Mouse (Mus musculus) heart, embryonic 14.5 days (tissue): ENCODE measurements around the gene Ank3. TPM values are rescaled to one million over a fixed set of nuclear protein-coding genes. Genes with fewer than 3 reads are reported as not detected.

Experiments used
- ATAC-seq: fragments of 200-750 bp; cut with Nextera tagmentation; 2 replicates; pipeline ENCODE4 v1.8.0; 2017; ENCODE audit warnings: low read depth, moderate TSS enrichment; ENCODE audit not compliant: insufficient number of reproducible peaks, insufficient read depth, low FRiP score
- H3K27ac ChIP-seq, 2 experiments: fragments of 200-500 bp in 1 of 2; fragments of 300-500 bp in 1 of 2; sonication (generic) in 1 of 2; replicated peaks in 1 of 2; 2 replicates each; pipeline ENCODE4 v1.5.1; 2012 to 2014; ENCODE audit warnings: low read depth in 2 of 2, low read length in 2 of 2, control low read depth in 1 of 2, mild to moderate bottlenecking in 1 of 2, mixed read lengths in 1 of 2; ENCODE audit not compliant: control insufficient read depth in 1 of 2, insufficient read depth in 1 of 2
- H3K27me3 ChIP-seq: fragments of 300-500 bp; sonication (generic); 2 replicates; pipeline ENCODE4 v1.6.1; 2014; ENCODE audit warnings: mild to moderate bottlenecking, low read length, control low read depth; ENCODE audit not compliant: control insufficient read depth, insufficient read depth
- H3K36me3 ChIP-seq: fragments of 300-500 bp; sonication (generic); 2 replicates; pipeline ENCODE4 v1.6.1; 2014; ENCODE audit warnings: mild to moderate bottlenecking, control low read depth, low read length, mixed read lengths; ENCODE audit not compliant: control insufficient read depth, insufficient read depth
- H3K4me1 ChIP-seq, 2 experiments: fragments of 200-500 bp in 1 of 2; fragments of 300-500 bp in 1 of 2; sonication (generic) in 1 of 2; 2 replicates each; pipeline ENCODE4 v1.6.1; 2012 to 2014; ENCODE audit warnings: low read length in 2 of 2, control low read depth in 1 of 2, mixed read lengths in 1 of 2; ENCODE audit not compliant: control insufficient read depth in 2 of 2, insufficient read depth in 2 of 2
- H3K4me2 ChIP-seq: fragments of 300-500 bp; sonication (generic); 2 replicates; pipeline ENCODE4 v1.6.1; 2014; ENCODE audit warnings: mild to moderate bottlenecking, low read length
- H3K4me3 ChIP-seq, 2 experiments: fragments of 200-500 bp in 1 of 2; fragments of 300-500 bp in 1 of 2; sonication (generic) in 1 of 2; 2 replicates each; pipeline ENCODE4 v1.5.1; 2012 to 2014; ENCODE audit warnings: low read length in 2 of 2, mild to moderate bottlenecking in 2 of 2, control low read depth in 1 of 2, low read depth in 1 of 2, moderate library complexity in 1 of 2; ENCODE audit not compliant: control insufficient read depth in 1 of 2, insufficient read depth in 1 of 2
- H3K9ac ChIP-seq: fragments of 300-500 bp; sonication (generic); 2 replicates; pipeline ENCODE4 v1.6.1; 2014; ENCODE audit warnings: mild to moderate bottlenecking, low read length
- H3K9me3 ChIP-seq: fragments of 300-500 bp; sonication (generic); 2 replicates; pipeline ENCODE4 v1.6.1; 2016; ENCODE audit warnings: low read length, control low read depth; ENCODE audit not compliant: control insufficient read depth
- WGBS: fragments of 180-500 bp; shearing (Covaris S2); extraction: QIAGEN DNeasy Blood & Tissue Kit; methylation state at CpG from one replicate; pipeline ENCODE4 v1.1.7; 2014; 5-methylcytosine and 5-hydroxymethylcytosine counted together
- polyA plus RNA-seq: library from polyadenylated mRNA; unstranded; fragments of >200 nt; fragmentation: Nextera tagmentation; extraction: Ambion mirVana; gene quantifications from 2 replicates; pipeline ENCODE4 v1.2.1, GENCODE M21; 2014

Gene Ank3
- polyA plus RNA-seq, 1 experiment from 2014 or later, result 43.2 TPM

DNA sequence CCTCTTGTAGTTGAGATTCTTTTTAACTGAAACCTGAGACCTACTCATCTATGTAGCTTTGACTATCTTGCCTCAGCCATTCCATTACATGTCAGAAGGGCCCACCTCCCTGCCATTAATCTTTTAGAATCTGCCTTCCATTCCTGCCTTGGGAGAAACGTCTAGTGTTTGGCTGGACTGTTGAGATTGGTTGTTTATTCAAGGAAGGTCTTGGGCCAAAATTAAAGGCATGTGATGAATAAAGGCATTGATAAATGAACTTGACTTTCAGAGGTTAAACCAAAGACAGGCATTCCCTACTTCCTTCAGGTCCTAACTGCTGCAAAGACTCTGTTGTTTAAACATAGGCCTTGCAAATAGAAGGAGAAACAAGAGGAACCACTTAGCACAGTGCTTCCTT, 271.9 kb downstream of the Ank3 start:
- 11% methylated on average over 1 of the region's 1 CpGs for WGBS
- Histone ChIP-seq H3K27ac (no peak overlapping the region), H3K36me3 (no peaks in the 10 kb centered on the region), H3K4me3 (no peak overlapping the region), H3K27me3 (no peaks in the 10 kb centered on the region), H3K9me3 (no peaks in the 10 kb centered on the region), H3K9ac (no peak overlapping the region), H3K4me2 (no peak overlapping the region), H3K4me1 (peaks cover 3 to 17% of the 10 kb centered on the region in 2 experiments)
- ATAC-seq, result no peak

DNA sequence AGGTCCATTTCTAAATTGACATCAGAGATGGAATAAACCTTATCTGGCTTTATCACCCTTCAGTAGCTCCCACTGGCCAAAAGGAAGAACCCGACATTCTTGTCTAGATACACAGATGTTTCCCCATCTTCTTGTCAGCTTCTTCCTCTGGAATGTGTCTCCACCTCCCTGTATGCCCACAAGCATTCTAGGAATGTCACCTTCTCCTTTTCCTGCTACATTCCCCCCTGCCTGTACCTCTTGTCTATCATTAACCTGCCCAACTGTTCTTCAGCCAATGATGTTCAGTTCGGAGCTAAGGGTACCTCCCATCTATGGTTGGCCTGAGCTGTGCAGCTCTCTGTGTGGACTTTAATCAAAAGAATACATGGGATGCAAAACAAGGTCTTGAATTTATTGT, 272.4 kb downstream of the Ank3 start:
- H3K4me1 ChIP-seq, result peaks cover 3 to 17% of the 10 kb centered on the region in 2 experiments
- no peak overlapping the region for H3K4me3 ChIP-seq
- no peak overlapping the region for H3K27ac ChIP-seq
- no peaks in the 10 kb centered on the region for H3K9me3 ChIP-seq
- no peak overlapping the region for H3K4me2 ChIP-seq
- 25% methylated on average over 2 of the region's 2 CpGs for WGBS
- ATAC-seq, result no peak
- no peaks in the 10 kb centered on the region for H3K36me3 ChIP-seq
- H3K9ac ChIP-seq, result no peak overlapping the region
- H3K27me3 ChIP-seq, result no peaks in the 10 kb centered on the region

DNA sequence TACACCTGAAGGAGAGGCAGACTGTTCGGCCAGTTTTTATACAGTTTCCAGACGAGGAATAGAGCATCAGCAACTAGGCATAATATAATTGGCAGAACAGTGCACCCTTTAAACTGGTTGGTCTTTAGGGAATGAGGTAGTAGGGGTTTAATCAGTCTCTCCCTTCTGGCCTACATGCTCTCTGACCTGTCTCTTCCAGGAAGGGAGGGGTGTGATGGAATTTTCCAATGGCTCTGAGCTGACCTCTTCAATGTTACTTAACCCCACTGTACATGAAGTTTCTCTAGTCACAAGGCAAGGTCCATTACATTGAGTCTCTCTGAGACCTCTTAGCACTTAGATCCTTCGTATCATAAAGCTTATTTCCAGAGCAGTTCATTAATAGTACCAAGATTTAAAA, 272.9 kb downstream of the Ank3 start:
- peaks cover 3 to 17% of the 10 kb centered on the region in 2 experiments for H3K4me1 ChIP-seq
- no peaks in the 10 kb centered on the region for H3K9me3 ChIP-seq
- H3K27ac ChIP-seq, result no peak overlapping the region
- 77% methylated on average over 3 of the region's 3 CpGs for WGBS
- no peaks in the 10 kb centered on the region for H3K27me3 ChIP-seq
- no peak for ATAC-seq
- no peak overlapping the region for H3K9ac ChIP-seq
- H3K36me3 ChIP-seq, result no peaks in the 10 kb centered on the region
- no peak overlapping the region for H3K4me2 ChIP-seq
- H3K4me3 ChIP-seq, result no peak overlapping the region

DNA sequence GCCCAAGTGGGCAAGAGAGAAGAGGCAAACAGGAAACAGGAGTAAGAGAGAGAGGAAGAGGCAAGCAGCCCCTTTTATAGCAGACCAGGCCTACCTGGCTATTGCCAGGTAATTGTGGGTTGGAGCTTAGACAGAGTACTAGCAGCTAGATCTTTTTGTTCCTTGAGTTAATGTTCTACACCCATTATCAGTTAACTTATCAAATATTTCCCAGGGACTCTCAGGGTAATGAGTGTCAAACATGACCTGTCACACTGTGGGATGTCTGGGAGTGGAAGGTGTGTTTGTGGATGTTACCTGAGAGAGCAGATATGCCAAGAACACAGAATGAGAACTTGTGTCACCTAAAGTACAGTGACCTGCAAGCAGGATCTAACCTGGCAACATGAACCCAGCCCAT, 274.0 kb downstream of the Ank3 start:
- no peak overlapping the region for H3K4me2 ChIP-seq
- ATAC-seq, result no peak
- no peaks in the 10 kb centered on the region for H3K36me3 ChIP-seq
- no peaks in the 10 kb centered on the region for H3K9me3 ChIP-seq
- no peak overlapping the region for H3K9ac ChIP-seq
- no peak overlapping the region for H3K27ac ChIP-seq
- no peak overlapping the region for H3K4me3 ChIP-seq
- H3K27me3 ChIP-seq, result no peaks in the 10 kb centered on the region
- peaks cover 3 to 17% of the 10 kb centered on the region in 2 experiments for H3K4me1 ChIP-seq

DNA sequence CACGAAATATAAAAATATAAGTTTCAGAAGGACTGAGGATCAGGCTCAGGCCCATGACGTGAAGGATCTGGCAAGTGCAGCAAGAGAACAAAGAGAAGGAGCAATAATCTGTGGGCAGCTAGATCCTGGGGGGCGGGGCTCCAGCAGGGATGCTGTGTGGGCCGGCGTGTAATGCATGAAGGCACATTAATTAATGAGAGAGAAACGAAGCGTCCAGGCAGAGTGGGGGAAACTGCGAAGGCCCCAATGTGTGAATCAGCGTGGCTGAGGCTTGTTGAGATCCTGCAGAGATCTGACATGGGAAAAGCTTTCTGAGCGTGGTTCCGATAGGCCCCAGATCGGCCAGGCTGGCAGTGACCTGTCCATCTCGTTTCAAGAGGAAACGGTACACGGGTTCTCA, 279.7 kb downstream of the Ank3 start:
- H3K4me3 ChIP-seq, result no peak overlapping the region
- 85% methylated on average over 15 of the region's 15 CpGs for WGBS
- no peak overlapping the region for H3K4me2 ChIP-seq
- H3K9me3 ChIP-seq, result peaks cover 5% of the 10 kb centered on the region; the same call in 1 of the 2 replicates
- H3K9ac ChIP-seq, result no peak overlapping the region
- H3K27ac ChIP-seq, result no peak overlapping the region
- no peak for ATAC-seq
- no peaks in the 10 kb centered on the region for H3K27me3 ChIP-seq
- no peaks in the 10 kb centered on the region for H3K4me1 ChIP-seq
- no peaks in the 10 kb centered on the region for H3K36me3 ChIP-seq

DNA sequence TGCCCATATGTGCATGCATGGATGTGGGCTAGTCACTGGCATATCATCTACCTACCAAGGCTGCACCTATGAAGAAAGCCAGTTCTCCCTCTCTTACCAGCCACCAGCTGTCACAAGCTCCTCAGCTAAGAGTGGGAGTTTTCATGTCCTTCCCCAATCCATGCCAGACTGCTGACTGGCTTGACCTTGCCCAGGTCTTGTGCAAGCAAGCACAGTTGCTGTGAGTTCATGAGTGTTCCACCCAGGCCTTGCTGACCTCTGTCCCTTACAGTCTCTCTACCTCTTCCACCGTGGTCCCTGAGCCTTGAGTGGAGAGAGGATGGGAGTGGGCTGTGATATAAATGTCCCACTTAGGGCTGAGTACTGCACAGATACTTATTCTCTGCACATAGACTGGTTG, 287.8 kb downstream of the Ank3 start:
- no peak for ATAC-seq
- 96% methylated on average over 1 of the region's 1 CpGs for WGBS
- H3K27me3 ChIP-seq, result no peaks in the 10 kb centered on the region

DNA sequence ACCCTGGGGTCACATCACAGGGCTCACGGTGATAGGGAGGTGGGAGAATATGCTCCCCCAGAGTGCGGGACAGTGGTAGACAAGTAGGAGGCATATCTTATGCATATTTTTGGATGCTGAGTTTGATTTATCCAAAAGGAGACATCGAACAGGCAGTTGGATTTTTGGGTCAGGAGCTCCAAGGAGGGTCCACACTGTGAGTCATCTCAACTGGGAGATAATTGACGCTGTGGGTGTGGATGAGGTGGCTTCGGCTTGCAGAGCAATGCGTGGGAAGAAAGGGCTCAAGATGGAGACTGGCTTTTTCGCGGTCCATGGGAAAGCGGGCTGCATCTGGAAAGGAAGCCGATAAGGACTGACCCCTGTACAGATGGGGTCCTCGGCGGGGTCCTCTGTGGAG, 290.5 kb downstream of the Ank3 start:
- WGBS, result 78% methylated on average over 12 of the region's 12 CpGs

More for the DNA sequence above, 287.8 kb downstream of the Ank3 start:
- Histone ChIP-seq H3K27ac (no peak overlapping the region), H3K4me3 (no peak overlapping the region), H3K4me2 (no peak overlapping the region), H3K4me1 (peaks cover 3 to 9% of the 10 kb centered on the region in 2 experiments; a peak in 1 of 4 replicates), H3K36me3 (no peaks in the 10 kb centered on the region), H3K9me3 (peaks cover 13% of the 10 kb centered on the region; the same call in 1 of the 2 replicates), H3K9ac (no peak overlapping the region)

More for the DNA sequence above, 290.5 kb downstream of the Ank3 start:
- Histone ChIP-seq H3K9ac (no peak overlapping the region), H3K27me3 (no peaks in the 10 kb centered on the region), H3K9me3 (peaks cover 5% of the 10 kb centered on the region; the same call in 1 of the 2 replicates), H3K4me2 (no peak overlapping the region), H3K4me1 (peaks cover 3 to 9% of the 10 kb centered on the region in 2 experiments; a peak in 1 of 4 replicates), H3K4me3 (no peak overlapping the region), H3K27ac (no peak overlapping the region), H3K36me3 (no peaks in the 10 kb centered on the region)
- ATAC-seq, result no peak; the same call in 1 of the 2 replicates
